Mouse (Mus musculus) kidney, postnatal 25 days (tissue): ENCODE data around the gene Bbof1.

ENCODE experiments used
- DNase-seq, 2 experiments: peaks; one replicate each; pipeline ENCODE4 v3.0.0; 2021; ENCODE audit warnings: mixed read lengths in 2 of 2

Bbof1 gene

DNA sequence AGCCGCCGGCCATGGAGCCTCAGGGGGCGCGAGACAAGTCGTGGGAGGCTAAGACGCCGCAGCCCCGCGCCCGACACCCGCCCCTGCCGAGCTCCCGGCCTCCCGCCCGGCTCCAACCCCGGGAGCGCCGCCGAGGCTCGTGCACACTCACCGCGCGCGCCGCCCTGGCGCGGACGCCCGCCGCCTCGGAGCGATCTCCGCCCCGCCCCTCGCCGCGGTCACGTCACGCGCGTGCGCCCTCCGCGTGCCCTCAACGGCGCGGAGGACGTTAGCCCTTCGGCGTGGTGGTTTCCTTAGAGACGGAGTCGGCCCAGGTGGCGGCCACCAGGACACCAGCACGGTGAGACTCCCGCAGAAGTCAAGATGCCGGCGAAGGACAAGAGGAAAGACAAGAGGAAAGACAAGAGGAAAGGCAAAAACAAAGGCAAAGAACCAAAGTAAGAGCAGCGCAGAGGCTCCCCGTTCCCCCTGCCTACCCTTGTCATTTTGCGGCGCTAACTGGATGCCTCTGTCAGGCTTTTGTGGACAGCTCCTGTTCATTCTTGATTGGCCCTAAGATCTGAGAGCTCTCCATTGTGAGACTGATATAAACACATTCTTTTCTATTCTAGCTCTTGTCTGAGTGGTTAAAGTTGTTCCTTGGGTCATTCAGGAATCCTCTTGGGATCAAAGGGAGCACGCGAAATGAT is at the start of gene Bbof1, which contains the start of gene Entpd5:
TSS of gene Bbof1 (plus strand) at position 253 of the 689 bp plus-strand sequence.
TSS of gene Entpd5 (minus strand) at position 211 of the 689 bp plus-strand sequence.
- DNase-seq, result peak; percentile 90 to 94

DNA sequence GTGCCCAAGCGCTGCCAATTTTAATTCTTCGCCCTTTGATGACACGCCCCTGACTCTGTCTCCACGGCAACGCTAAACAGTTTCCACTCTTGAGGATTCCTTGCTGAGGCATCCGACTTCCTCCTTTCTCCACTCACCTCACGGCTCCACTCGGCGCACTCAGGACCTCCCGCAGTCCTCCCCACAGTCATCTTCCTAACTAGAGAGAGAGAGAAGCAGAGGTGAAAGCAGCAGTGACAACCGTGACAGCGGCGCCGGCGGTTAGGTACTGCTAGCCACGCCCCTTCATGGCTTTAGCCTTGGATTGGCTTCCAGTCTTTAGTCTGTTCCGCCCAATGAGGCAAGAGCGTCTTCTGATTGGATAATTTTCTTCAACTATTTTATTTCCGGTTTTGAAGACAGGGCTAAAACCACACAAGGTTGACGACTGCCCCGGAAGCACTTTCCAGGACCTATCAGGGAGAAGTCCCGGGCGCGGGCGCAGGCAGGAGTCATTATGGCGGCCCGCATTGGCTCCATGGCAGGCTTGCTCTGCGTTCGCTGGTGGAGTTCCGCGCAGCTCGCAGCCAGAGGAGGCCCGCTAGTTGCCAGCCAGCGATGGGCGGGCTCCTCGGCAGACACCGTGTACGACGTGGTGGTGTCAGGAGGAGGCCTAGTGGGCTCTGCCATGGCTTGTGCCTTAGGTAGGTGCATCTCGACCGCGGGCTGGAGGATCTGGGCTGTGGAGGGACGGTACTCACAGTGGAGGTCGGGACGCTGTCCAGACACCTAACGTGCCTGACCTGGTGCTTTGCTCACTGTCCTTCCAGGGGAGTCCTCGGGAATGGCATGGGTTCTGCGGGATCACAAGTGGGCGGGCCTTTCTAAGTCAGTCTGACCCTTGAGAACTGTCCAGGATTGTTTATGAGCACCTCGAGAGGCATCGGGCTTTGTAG is 47.0 kb upstream of the Bbof1 start, which contains the start of the genes Coq6 and Fam161b:
TSS of gene Coq6 (plus strand) at position 103 of the 935 bp plus-strand sequence.
TSS of gene Fam161b (minus strand) at position 279 of the 935 bp plus-strand sequence.
- peak; percentile 98 to 99 for DNase-seq

DNA sequence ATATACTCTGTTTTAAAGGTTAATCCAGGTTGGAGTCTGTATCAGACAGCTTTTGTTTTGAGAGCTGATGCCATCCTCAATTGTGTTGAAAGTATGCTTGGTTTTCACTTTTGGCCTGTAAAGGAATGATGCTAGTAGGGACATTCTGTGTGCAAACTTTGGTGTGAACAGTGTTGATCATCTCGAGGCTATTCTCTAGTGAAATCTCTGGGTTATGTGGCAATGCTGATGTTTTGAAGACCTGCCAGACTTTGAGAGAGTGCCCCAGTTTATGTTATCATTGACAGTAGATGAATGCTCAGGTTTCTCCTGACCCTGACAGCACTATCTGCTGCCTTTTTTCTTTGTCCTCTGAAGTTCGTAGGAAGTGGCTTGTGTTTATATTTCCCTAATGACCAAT is 46.0 kb upstream of the Bbof1 start:
- no peak for DNase-seq

DNA sequence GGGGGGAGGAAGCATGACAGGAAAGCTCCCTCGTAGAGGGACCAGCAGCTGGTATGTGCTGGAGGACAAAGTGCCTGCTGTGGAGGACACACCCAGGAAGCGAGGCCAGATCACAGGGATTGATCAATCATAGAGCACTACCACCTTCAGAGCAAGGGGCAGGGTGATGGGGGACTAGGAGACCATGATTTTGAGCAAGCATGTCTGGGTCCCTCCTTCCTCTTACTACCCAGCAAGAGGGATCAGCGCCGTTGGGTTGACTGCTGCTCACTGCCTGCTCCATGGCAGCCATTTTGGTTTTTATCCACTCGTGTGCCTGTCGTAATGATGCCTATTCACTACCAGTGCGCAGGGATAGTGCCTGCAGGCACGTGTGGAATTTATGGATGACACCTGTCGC is 44.6 kb upstream of the Bbof1 start:
- DNase-seq, result no peak

DNA sequence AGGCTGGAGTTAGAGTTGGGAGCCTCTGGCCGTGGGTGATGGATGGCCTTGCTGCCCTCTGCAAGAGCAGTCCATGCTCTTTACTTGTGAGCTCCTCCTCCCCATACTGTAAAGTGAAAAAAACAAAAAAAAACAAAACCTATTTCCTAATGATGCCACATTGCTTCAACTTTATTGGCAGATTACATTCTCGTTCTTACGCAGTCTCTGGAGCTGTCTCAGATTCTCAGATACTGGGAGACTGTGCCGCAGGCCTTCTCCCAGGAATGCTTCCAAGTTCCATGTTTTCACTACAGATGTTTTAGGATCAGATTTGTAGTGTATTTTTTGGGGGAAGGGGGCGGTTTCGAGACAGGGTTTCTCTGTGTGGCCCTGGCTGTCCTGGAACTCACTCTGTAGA is 43.7 kb upstream of the Bbof1 start:
- DNase-seq, result no peak

DNA sequence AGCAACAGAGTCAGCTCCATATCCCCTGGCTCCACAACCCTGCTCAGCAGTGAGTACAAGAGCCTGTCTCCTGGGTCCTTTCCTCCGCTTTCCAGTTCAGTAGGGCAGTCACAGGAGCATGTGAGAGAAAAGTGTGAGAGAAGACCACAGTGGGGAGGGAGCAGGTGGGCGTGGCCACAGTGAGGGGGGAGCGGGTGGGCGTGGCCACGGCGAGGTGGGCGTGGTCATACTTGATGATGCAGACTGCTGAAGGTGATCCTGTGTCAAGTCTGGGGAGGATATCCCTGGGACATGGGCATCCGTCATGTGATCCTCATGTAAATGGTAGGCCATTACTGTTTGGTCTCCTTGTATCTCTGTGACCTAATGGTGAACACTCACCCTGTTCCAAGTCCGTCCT is 41.9 kb upstream of the Bbof1 start:
- no peak for DNase-seq

DNA sequence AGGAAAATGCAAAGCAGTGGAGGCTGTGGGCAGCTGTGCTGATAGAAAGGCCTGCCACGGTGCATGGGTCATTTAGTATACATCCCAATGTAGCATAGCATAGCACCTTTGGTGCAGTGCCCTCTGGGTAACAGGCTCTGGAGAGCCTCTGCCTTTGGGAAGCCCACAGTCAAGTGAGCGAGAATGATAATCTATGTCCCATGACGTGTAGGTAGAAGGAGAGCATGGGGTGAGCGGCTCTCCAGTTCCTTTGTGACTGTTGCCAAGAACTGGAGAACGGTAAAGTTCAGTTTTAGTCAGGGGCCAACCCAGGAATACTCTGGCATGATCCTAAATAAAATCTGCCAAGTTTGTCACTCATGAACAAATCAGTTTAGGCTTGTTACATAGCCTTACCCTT is 37.2 kb upstream of the Bbof1 start:
- DNase-seq, result no peak

DNA sequence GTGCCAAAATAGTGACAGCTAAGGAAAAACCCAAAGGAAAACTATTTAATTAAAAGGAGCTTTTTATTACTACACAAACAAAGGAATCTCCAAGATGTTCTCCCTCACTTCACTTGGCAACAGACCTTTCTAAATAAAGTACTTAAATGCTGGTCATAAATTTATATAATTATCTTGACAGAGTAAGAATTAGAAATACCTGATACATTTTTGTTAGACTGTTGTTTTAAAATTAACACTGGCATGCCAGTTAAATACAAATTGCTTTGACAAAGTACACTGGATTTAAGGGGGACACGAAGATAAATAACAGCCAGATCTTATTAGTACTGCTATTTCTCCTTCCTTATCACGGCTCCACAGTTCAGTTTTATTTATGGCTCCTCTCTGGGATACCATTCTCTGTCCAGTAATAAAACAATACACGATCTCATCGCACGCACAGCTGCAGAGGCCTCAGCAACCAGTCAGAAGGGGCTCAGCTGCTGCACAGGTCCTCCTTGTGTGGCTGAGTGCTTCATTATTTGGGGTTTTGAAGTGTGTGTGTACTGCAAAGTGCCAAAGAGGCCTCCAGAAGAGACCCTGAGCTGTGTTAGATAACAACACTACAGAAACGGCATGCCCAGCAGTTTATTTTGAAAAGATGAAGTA is 34.9 kb upstream of the Bbof1 start:
- DNase-seq, result no peak

DNA sequence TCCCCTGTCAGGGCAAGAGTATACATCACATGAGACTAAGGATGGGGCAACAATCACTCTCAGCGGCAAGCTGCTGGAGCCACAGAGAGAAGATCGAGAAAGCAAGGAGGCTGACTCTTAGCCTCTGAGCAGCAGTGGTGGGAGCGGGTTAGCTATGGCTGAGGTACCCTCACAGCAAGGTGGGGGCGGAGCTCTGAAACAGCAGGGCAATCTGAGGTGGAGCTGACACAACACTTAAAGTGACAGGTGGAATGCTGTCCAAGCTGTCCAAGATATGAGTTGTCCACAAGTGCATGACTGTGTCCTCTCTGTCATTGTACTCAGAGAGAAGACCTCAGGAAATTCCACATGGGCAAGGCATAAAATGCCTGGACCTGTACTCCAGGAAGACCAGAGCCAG is 26.5 kb upstream of the Bbof1 start:
- DNase-seq, result no peak

DNA sequence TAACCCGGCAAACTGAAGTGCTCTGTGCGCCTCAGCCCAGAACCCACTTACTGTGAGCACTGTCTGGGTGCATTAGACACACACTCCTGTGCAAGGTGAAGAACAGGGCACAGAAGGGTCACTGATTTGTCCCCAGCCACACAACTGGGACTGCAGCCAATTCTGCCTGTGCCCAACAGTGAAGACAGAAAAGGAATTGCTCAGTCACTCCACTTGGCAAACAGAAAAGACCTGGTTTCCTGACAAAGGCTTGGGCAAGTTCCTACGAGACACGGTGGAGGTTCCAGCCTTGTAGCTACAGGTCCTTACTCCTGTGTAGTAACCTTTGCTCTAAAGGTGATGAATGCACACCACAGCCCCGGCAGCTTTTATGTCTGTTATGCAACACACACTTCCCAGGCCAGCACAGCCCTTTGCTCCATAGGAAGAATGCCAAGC is 24.2 kb upstream of the Bbof1 start:
- peak; percentile 79 to 92 for DNase-seq

DNA sequence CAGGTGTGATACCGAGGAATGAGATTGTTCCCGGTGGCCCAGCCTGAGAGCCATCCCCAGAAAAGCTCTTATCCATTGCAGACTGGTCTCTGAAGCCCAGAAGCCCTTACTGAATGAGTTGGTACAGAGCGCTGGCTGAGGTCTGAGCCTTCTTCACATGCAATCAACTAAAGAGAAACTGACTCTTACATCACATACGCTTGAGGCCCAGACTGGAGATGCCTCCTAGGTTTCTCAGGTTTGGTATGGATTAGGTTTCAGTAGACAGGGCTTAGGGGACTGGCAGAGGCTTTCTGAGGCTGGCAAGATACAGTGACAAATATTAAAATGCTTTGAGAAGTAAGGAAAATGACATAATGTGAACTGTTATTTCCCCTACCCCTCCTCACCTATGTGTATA is 23.5 kb upstream of the Bbof1 start:
- DNase-seq, result no peak

DNA sequence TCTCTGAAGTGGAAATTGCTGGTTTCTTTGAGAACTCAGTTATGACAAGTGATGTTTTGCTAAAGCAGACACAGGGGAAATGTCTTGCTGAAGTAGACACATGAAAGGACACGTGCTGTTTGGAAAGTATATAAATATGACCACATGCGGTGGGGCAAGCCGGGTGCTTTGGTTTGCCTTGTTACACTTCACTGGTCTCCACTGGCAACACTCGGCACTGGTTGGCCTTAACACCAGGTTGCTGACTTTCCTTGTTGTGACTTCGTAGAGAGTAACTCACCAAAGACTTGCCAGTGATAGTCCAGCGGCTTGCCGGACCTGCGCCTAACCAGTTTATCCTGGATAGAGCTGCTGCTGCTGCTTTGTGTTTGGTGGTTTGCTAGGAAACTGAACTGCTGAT is 20.8 kb upstream of the Bbof1 start:
- DNase-seq, result peak; percentile 40 to 80

DNA sequence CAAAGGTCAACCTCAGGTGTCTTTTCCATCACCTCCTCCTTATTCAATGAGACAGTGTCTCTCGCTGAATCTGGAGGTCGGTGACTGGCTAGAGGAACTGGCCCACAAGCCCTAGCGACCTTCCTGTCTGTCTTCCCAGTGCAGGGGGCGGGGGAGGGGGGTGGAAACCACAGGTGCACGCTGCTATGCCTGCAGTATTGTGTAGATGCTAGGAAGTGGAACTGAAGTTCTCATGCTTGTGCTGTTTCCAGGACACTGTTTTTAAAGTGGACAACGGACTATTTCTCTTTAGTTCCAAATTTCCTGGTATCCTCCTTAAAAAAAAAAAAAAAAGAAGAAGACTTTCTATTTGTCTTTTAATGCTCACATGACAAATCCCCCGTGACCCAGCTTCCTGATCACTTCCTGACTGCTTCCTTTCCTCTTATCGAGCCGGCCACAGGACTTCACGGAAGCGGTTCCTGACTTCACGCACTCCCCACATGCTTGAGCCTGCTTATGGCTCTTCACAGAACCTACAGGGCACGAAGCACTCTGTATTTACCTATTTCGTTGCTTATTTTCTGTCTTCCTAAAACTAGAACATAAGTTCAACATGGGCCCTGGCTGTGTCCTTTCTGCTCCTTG is 20.0 kb upstream of the Bbof1 start:
- peak in 1 of 2 experiments; percentile 30 for DNase-seq

DNA sequence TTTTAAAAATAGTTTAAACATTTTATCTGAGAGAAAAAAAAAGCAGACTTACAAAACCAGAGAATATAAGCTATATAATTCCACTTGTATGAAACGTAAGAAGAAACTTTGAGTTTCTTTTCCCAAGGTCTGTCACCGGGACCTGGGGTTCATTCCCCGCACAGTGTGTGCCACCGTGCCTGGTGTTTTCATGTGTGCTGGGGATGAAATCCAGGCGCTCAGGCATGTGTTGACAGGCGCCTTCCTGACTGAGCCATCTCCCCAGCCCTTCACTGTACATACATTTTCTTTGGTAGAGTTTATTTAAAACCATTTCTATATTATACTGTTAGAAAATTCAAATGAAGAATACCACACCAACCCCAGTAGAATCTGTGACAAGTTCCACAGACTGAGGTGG is 18.5 kb upstream of the Bbof1 start:
- DNase-seq, result no peak

DNA sequence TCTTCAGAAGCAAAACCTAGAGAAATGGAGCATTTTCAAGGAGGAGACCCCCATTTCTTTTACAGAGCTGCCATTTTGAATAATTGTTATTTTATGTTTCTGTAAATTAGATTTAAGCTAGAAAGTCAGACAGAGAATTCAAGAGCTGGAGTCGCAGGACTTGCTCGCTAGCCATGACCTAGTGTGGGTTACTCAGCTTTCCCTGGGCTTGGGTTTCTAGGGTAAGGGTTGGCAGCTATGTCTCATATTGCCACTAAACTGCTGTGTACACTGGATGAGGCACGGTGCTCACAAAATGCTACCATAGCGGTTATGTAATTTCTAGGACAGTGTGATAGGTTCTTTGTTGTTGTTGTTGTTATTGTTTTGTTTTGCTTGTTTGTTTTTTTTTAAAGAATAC is 16.2 kb upstream of the Bbof1 start:
- no peak for DNase-seq

DNA sequence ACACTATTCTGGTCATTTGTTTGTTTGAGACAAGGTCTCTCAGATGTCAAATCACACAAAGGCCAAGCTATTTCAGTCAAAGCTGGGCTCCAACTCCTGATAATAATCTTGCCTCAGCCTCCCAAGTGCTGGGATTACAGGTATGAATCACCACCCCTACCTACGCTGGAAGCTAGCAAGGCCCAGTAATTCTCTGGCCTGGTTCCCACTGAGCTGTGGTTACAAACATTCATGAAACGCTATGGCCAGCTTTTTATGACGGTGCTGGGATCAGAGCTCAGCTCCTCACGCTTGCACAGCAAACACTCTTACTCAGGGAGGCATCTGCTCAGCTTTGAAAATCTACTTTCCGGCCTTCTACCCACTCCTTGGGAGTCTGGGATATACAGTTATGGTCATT is 15.0 kb upstream of the Bbof1 start:
- no peak for DNase-seq

DNA sequence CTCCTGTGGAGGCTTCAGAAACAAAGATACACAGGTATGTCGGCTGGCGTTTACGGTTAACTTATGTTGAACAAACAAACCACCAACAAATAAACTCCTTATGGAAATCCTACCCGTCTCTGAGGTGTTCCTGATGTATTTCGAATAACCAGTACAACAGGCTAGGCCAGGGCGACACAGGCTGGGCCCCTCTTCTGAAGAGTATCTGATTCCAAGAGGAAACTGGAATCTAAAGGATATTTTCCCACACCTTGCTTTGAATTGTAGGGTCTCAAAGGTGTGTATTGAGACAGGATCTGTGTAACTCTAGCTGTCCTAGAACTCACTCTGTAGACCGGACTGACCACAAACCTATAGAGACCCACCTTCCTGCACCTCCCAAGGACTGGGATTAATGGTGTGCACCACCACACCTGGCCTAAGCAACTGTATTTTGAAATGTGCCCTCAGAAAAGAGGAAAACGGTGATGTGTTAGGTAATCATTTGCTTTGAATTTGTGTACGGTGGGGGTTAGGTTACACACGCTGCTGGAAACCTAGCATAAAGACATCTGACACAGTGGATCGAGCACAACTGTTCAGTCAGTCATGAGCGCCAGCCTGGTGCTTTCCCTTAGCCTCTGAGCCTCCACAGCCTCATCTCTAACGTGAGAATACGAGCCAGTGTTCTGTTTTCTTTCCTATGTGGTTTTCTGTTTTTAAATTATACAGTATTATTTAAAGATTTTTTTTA is 11.8 kb upstream of the Bbof1 start:
- no peak for DNase-seq

DNA sequence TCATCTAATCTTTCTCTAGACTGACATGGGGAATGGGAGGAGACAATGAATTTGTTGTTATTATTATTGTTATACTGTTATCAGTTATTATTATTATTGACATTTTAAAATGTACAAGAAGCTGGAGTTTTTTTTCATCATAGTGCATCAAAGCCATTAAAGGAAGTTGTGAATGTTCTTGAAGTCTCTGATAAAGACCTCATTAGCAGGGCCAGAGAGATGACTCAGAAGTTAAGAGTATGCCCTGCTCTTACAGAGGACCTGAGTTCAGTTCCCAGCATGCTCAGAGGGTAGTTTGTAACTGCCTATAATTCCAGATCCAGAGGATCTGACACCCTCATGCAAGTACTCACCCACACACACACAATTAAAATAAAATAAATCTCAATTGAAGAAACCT is 11.2 kb upstream of the Bbof1 start:
- DNase-seq, result no peak

DNA sequence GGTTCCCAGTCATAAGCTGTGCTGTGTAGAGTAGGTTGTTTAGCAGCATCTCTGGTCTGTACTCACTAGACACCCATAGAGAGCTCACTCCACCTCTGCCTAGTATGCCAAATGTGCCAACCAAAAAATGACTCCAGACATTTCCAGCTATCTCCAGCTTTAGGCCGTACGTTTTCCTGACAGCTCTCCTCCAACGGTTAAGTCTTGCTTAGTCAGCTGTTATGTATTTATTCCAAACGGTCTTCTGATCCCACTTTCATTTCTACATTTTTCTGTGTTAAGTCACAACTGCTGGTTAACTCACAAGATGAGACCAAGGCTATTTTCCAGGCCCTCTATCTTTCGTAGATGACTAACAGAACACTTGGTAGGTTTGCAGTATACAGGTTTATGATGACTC is 10.2 kb upstream of the Bbof1 start:
- no peak for DNase-seq

DNA sequence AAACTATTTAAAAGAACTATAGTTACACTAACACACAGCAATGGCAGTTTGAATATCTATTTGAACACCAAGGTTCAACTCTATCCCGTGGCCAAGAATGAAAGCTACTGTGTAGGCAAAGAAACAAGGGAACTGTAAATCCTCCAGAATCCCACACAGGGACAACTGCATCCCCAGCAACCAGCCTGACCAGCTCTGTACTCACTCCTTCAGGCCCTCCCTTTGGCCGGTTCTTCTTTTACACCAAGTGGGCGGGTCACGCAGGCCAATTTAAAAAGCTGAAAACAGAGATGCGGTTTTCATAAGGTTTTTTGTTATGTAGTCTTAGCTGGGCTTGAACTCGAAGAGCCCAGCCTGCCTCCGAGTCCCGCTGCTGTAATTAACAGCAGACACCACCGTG is 9.7 kb upstream of the Bbof1 start:
- DNase-seq, result no peak

DNA sequence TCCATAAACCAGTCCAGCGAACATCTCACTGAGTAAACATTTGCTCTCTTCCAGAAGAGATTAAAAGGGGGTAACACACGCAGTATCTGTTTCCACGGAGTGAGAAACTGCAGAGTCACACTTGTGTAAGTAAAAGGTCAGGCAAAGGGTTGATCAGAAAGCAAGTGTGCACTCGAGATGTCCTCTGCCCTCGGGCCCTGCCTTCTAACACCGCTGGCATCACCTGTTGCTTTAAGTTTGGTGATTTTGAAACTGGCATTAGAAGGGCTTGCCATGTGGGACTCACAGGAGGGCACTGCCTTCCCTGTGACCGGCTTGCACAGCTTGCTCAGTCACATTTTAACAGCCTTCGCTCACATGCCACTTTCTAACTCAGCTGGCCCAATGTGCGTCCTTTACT is 9.2 kb upstream of the Bbof1 start:
- DNase-seq, result peak; percentile 56 to 82

DNA sequence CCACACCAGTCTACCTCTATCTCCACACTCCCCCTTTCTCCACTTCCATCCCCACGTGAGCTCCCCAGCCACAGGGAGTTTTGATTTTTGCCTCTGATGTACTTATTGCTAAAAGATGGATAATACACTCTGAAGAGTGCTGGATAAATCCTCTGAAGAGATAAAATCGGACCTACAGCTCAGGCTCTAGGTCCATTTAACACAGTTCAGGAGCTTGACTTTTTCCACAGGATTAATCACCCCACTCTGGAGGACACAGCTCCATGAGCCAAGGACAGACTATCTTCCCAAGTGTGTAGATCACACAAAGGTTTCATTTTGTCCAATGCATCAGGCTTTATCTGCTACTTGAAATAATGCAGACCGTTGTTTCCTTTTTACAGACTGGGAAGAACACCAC is 8.8 kb upstream of the Bbof1 start:
- no peak for DNase-seq
